Mouse (Mus musculus): ENCODE results near the gene Hexim1. TPM values are rescaled to one million over a fixed set of nuclear protein-coding genes. Genes with fewer than 3 reads are reported as not detected.

The Hexim1 gene
- polyA plus RNA-seq, 2 experiments, result 2.4 to 11.4 TPM

- H3K27ac ChIP-seq, result no peak overlapping the region
- TF ChIP-seq CTCF (IDR thresholded peaks at IDR 0.05; ENCODE audit: low read depth) (no peak), EP300 (IDR thresholded peaks at IDR 0.05; ENCODE audit: low read depth) (no peak)
- DNase-seq (ENCODE audit: low read depth in 3 of 3, low spot score in 3 of 3), result no peak
- H3K36me3 ChIP-seq (replicated peaks; ENCODE audit: control insufficient read depth, insufficient read depth, low read depth), result no peaks in the 10 kb centered on the region
- peaks cover 2 to 5% of the 10 kb centered on the region in 2 experiments for H3K4me1 ChIP-seq (replicated peaks; ENCODE audit: control insufficient read depth in 2 of 2, insufficient read depth in 2 of 2, low read length in 1 of 2)
- H3K9me3 ChIP-seq (ENCODE audit: control insufficient read depth, low read length), result no peaks in the 10 kb centered on the region
- no peak overlapping the region for H3K4me2 ChIP-seq (ENCODE audit: low read depth)
- 32% methylated on average over 22 of the region's 22 CpGs for WGBS (ENCODE audit: insufficient replicate concordance)
- ATAC-seq (ENCODE audit: insufficient read depth), result no peak
- H3K27me3 ChIP-seq (ENCODE audit: control insufficient read depth, insufficient read depth, low read length), result peaks cover 25% of the 10 kb centered on the region
- no peak overlapping the region for H3K9ac ChIP-seq (replicated peaks)
- no peak overlapping the region for H3K4me3 ChIP-seq (ENCODE audit: insufficient read depth in 1 of 2, low read depth in 2 of 2, low read length in 2 of 2)
These were observed 18.8 kb upstream of the Hexim1 start for GRCm38 (mm10) chr11:103096979-103097894.

GRCm38 (mm10) chr11:103098531-103099190 is 17.4 kb upstream of the Hexim1 start:
- no peak overlapping the region for H3K27ac ChIP-seq
- no peak overlapping the region for H3K9ac ChIP-seq (replicated peaks)
- 79% methylated on average over 11 of the region's 11 CpGs for WGBS (ENCODE audit: insufficient replicate concordance)
- peaks cover 25% of the 10 kb centered on the region for H3K27me3 ChIP-seq (ENCODE audit: control insufficient read depth, insufficient read depth, low read length)
- H3K4me1 ChIP-seq (replicated peaks; ENCODE audit: control insufficient read depth in 2 of 2, insufficient read depth in 2 of 2, low read length in 1 of 2), result peaks cover 6 to 10% of the 10 kb centered on the region in 2 experiments
- H3K9me3 ChIP-seq (ENCODE audit: control insufficient read depth, low read length), result no peaks in the 10 kb centered on the region
- H3K36me3 ChIP-seq (replicated peaks; ENCODE audit: control insufficient read depth, insufficient read depth, low read depth), result no peaks in the 10 kb centered on the region
- no peak for DNase-seq (ENCODE audit: low read depth in 3 of 3, low spot score in 3 of 3)
- no peak for TF ChIP-seq CTCF (IDR thresholded peaks at IDR 0.05; ENCODE audit: low read depth)
- TF ChIP-seq EP300 (IDR thresholded peaks at IDR 0.05; ENCODE audit: low read depth), result no peak
- no peak overlapping the region for H3K4me3 ChIP-seq (ENCODE audit: insufficient read depth in 1 of 2, low read depth in 2 of 2, low read length in 2 of 2)
- no peak overlapping the region for H3K4me2 ChIP-seq (ENCODE audit: low read depth)
- no peak for ATAC-seq (ENCODE audit: insufficient read depth)

GRCm38 (mm10) chr11:103099352-103099940 is 16.6 kb upstream of the Hexim1 start:
- H3K9me3 ChIP-seq (ENCODE audit: control insufficient read depth, low read length), result no peaks in the 10 kb centered on the region
- H3K4me3 ChIP-seq (ENCODE audit: insufficient read depth in 1 of 2, low read depth in 2 of 2, low read length in 2 of 2), result no peak overlapping the region
- peaks cover 13 to 17% of the 10 kb centered on the region in 2 experiments for H3K4me1 ChIP-seq (replicated peaks; ENCODE audit: control insufficient read depth in 2 of 2, insufficient read depth in 2 of 2, low read length in 1 of 2)
- TF ChIP-seq EP300 (IDR thresholded peaks at IDR 0.05; ENCODE audit: low read depth) (no peak), CTCF (IDR thresholded peaks at IDR 0.05; ENCODE audit: low read depth) (no peak)
- 59% methylated on average over 12 of the region's 12 CpGs for WGBS (ENCODE audit: insufficient replicate concordance)
- no peak overlapping the region for H3K27ac ChIP-seq
- H3K4me2 ChIP-seq (ENCODE audit: low read depth), result no peak overlapping the region
- no peak overlapping the region for H3K9ac ChIP-seq (replicated peaks)
- no peaks in the 10 kb centered on the region for H3K36me3 ChIP-seq (replicated peaks; ENCODE audit: control insufficient read depth, insufficient read depth, low read depth)
- DNase-seq (ENCODE audit: low read depth in 3 of 3, low spot score in 3 of 3) (no peak), ATAC-seq (ENCODE audit: insufficient read depth) (no peak)
- peaks cover 25% of the 10 kb centered on the region for H3K27me3 ChIP-seq (ENCODE audit: control insufficient read depth, insufficient read depth, low read length)

GRCm38 (mm10) chr11:103100361-103100760 is 15.7 kb upstream of the Hexim1 start:
- no peak for TF ChIP-seq EP300 (IDR thresholded peaks at IDR 0.05; ENCODE audit: low read depth)
- TF ChIP-seq CTCF (IDR thresholded peaks at IDR 0.05; ENCODE audit: low read depth), result no peak
- Histone ChIP-seq H3K4me1 (replicated peaks; ENCODE audit: control insufficient read depth in 2 of 2, insufficient read depth in 2 of 2, low read length in 1 of 2) (peaks cover 19 to 24% of the 10 kb centered on the region in 2 experiments), H3K9ac (replicated peaks) (no peak overlapping the region), H3K27me3 (ENCODE audit: control insufficient read depth, insufficient read depth, low read length) (peaks cover 25% of the 10 kb centered on the region), H3K4me3 (ENCODE audit: insufficient read depth in 1 of 2, low read depth in 2 of 2, low read length in 2 of 2) (no peak overlapping the region), H3K4me2 (ENCODE audit: low read depth) (no peak overlapping the region), H3K27ac (no peak overlapping the region), H3K9me3 (ENCODE audit: control insufficient read depth, low read length) (no peaks in the 10 kb centered on the region), H3K36me3 (replicated peaks; ENCODE audit: control insufficient read depth, insufficient read depth, low read depth) (peaks cover 2% of the 10 kb centered on the region)
- 54% methylated on average over 8 of the region's 8 CpGs for WGBS (ENCODE audit: insufficient replicate concordance)
- ATAC-seq (ENCODE audit: insufficient read depth), result no peak
- DNase-seq (ENCODE audit: low read depth in 3 of 3, low spot score in 3 of 3), result no peak

Data from liver, embryonic 14.5 days (tissue).